Mouse (Mus musculus): Measurements from ENCODE around the gene Gps1.

GRCm38 (mm10) chr11:120804274-120804673 is 20.2 kb downstream of the Gps1 start:
- no peak for TF ChIP-seq CHD2 (IDR thresholded peaks at IDR 0.05; ENCODE audit: low read length)
- TF ChIP-seq GABPA (IDR thresholded peaks at IDR 0.05; ENCODE audit: insufficient replicate concordance, low read depth, low read length): no peak
- no peak for TF ChIP-seq POLR2A (IDR thresholded peaks at IDR 0.05; ENCODE audit: low read depth, low read length)
- TF ChIP-seq MEF2A (IDR thresholded peaks at IDR 0.05; ENCODE audit: borderline replicate concordance, low read depth, low read length): no peak
- no peak for TF ChIP-seq E2F4 (IDR thresholded peaks at IDR 0.05; ENCODE audit: insufficient replicate concordance, low read depth, low read length)
- no peak for TF ChIP-seq EP300 (IDR thresholded peaks at IDR 0.05; ENCODE audit: low read length)

All from CH12.LX (cell line).